Mouse (Mus musculus) embryonic stem cell, embryonic (primary cell): Measurements from ENCODE around the gene Itsn1.

Source experiments
- CTCF ChIA-PET, 4 experiments: fragments of 300-600 bp in 2 of 4; fragments of 350-600 bp in 2 of 4; sonication (Branson Sonifier 250); formaldehyde crosslinking; loops; one replicate each; lab custom pipeline; 2022; ENCODE audit warnings: inconsistent platforms in 2 of 4; lab: Charles Lee
- POLR2A ChIA-PET, 4 experiments: fragments of 300-600 bp in 2 of 4; fragments of 350-600 bp in 2 of 4; sonication (Branson Sonifier 250); formaldehyde crosslinking; loops; one replicate each; lab custom pipeline; 2022; ENCODE audit warnings: antibody characterized with exemption in 4 of 4, inconsistent platforms in 1 of 4; lab: Charles Lee

Gene Itsn1

DNA sequence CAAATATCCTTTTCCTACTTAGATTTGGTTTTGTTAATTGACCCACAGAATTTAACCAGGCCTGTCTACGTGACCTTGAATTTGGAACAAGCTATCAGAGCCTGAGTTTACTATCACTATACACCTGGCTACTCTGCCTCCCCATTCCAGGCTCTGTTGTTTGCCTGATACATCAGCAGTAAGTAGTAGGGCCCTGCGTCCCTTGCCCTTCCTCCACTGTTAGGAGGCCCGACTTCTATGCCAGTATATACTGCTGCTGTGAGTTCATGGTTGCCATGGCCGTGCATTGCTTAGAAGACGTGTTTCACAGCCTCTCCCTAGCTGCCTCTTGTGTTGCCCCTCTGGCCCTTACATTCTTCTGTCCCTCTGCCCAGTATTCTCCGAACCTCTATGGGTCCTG, 42.3 kb downstream of the Itsn1 start:
- POLR2A ChIA-PET = interaction anchor here in 1 of 4 experiments (1.3 kb wide), 1 partner anchor 24 kb away, joined by 3 read pairs; no protein-coding TSS in a partner anchor
- CTCF ChIA-PET = no interaction called here

DNA sequence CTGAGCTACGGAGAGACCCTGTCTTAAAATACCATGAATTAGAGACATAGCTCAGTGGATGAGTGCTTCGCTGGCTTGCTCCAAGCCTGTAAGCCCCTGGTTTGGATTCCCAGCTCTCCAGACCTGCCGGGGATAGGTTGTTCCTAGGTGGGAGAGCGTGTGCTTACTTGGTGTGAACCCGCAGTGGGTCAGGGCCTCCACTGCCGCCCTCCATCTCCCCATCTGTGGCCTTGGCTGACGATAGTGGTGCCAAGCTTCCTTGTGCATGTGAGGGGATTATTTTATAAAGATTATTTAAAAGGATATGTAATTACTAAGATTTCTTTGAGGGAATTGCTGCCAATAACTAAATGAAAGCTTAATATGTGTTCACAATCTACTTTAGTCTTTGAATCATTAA, 43.5 kb downstream of the Itsn1 start:
- ChIA-PET CTCF (no interaction called here), POLR2A (interaction anchor here in 1 of 4 experiments (1.0 kb wide), 1 partner anchor 217 kb away, joined by 3 read pairs; no protein-coding TSS in a partner anchor)

DNA sequence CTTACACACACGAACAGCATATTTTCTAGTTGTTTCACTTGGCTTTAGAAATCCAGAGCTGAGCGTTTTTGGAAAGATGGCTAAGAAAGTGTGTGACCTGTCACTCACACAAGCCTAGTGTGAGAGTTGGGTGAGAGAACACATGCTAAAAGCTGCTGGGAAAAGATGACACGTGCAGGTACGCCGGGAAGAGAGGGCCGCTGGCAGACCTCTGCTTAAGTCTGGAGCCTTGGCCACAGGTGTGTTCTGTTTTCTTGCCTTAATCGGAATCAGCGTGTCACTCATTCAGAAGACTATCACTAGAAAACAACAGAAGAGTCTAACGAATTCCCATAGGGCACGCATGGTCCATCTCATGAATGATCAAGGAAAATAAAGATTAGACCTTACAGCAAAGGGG, 50.5 kb downstream of the Itsn1 start:
- ChIA-PET CTCF (no interaction called here), POLR2A (interaction anchor here in 1 of 4 experiments (1.0 to 1.2 kb wide), 2 partner anchors 14 to 32 kb away, joined by 3 to 5 read pairs; no protein-coding TSS in a partner anchor)

DNA sequence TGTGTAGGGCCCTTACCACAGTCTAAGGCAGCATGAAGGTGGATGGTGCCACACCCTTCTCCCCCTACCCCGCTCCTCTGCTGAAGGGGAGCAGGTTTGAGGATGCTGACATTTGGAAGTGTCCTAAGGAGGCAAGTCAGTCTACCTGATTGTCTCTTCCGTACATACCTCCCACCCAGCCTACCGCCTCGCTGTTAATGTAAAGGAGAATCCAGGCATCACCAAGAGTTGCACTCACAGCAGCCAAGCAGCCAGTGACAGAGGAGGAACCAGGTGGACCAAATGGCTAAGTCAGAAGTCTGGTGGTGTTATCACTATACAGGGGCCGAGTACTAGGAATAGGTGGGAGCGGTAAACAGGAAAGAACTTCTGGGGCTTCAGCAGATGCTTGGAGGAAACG, 51.1 kb downstream of the Itsn1 start:
- POLR2A ChIA-PET = interaction anchor here in 1 of 4 experiments (1.0 to 1.2 kb wide), 2 partner anchors 15 to 33 kb away, joined by 3 to 5 read pairs; no protein-coding TSS in a partner anchor
- CTCF ChIA-PET = no interaction called here

DNA sequence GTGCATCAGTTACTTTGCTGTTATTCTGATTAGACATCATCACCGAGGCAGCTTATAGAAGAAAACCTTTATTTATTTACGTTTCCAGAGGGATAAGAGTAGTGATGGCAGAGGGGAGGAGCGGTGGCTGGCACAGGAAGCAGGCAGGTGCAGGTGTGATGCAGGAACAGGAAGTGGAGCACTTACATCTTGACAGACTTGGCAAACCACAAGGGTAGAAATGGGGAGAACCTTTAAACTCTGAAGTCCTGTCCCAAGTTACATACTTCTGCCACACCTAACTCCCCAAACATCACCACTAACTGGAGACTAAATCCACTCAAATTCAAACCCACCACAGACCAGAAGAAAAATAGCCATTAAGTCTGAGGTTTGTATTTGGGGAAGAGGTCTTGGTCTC, 51.7 kb downstream of the Itsn1 start:
- POLR2A ChIA-PET = interaction anchor here in 2 of 4 experiments (1.2 to 1.3 kb wide), 4 partner anchors 13 to 104 kb away, joined by 3 to 5 read pairs (median 3); no protein-coding TSS in a partner anchor
- CTCF ChIA-PET = no interaction called here

DNA sequence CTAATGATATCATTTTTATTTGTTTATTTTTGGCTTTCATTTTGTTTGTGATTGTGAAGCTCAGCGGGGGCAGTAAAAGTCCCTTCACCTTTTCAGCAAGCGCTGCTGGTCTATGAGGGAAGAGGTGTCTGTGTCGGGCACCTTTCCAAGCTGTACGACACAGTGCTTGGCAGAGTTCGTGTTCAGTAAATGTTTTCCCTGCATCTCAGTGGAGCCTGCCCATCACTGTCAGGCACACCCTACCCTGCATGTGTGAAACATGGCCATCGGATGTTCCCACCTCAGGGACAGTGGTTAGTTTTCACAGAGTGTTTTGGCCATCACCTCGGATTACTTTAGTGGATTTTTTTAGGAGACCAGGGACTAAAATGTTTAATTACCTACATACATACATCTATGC, 54.1 kb downstream of the Itsn1 start:
- ChIA-PET CTCF (no interaction called here), POLR2A (no interaction called here)

DNA sequence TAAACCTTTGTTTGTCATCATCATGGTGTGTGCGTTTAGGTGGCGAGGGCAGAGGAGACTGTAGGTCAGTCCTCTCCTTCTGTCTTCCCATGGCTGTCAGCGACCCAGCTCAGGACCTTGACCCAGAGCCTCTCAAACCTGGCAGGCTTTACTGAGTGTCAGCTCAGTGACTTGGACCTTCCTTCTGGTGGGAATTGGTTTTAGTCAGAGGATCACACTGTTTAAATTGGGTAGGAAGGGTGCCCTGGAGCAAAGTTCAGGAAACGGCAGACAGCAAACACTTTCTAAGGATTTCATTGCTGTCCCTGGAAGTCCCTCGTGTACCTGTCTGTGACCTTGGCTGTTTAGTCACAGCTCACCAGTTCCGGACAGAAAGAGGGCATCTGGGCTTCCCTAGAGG, 55.2 kb downstream of the Itsn1 start:
- ChIA-PET CTCF (no interaction called here), POLR2A (no interaction called here)

DNA sequence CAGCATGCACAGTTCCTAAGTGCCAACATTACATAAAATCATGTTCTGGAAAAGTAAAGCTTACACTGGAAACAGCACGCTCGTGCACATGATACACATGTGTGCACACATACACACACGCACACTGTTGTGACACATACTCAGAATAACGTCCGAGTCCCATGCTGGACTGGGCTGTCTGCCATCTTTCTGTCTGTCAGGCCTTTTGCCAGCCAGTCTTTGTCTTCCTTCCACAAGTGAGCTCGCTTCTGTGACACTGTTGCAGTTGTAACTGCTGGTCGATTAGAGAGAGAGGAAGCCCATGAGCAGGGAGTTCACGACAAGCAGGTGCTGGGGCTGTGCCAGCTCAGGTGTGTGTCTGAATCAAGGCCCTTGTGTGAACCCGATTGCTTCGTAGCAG, 57.3 kb downstream of the Itsn1 start:
- ChIA-PET CTCF (no interaction called here), POLR2A (no interaction called here)

DNA sequence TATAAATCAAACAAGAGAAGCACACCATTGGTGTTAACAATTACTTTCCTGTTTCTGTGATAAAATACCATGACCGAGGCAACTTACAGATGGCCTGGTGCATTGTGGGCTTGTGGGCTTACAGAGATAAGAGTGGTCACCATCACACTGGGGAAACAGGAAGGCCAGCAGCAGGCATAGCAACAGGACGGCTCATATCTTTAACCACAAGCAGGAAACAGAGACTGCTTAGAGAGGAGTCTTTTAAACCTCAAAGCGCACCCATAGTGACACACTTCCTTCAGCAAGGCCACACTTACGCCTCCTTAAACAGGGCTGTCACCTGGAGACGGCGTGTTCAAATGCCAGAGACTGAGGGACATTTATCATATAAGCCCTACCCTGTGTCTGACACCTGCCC, 60.6 kb downstream of the Itsn1 start:
- CTCF ChIA-PET = no interaction called here
- POLR2A ChIA-PET = interaction anchor here in 1 of 4 experiments (1.5 kb wide), 1 partner anchor 16 kb away, joined by 4 read pairs; no protein-coding TSS in a partner anchor

DNA sequence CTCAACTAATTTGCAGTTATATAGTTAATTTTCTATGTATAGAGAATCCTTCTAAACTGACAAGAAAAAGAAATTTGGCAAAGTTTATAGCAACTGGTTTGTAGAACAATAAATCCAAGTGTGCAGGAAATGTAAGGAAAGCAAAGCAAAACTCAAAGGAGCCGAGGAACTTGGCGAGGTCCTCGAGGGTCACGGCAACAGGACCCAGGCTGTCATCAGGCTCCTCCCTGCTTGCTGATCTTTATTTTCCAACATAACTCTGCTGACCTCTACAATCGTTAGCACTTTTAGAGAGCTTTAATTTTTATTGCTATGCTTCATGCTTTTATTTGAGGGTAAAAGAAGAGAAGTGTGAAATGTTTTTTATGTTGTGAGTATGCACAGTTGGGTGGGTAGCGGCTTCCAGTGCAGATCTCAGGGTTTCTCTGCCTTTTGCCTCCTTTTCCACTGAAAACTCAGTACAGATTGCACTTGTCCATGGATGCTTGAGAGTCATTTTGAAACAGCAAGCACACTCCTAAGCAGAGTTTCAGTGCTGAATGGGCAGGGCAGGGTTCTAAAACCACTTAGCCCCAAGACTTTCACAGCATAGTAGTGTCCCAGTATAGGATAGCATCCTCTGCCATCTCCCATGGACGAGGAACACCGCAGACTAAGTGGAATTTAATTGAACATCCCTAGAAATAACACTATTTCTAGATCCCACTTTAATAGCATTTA, 63.6 kb downstream of the Itsn1 start:
- ChIA-PET POLR2A (no interaction called here), CTCF (no interaction called here)

DNA sequence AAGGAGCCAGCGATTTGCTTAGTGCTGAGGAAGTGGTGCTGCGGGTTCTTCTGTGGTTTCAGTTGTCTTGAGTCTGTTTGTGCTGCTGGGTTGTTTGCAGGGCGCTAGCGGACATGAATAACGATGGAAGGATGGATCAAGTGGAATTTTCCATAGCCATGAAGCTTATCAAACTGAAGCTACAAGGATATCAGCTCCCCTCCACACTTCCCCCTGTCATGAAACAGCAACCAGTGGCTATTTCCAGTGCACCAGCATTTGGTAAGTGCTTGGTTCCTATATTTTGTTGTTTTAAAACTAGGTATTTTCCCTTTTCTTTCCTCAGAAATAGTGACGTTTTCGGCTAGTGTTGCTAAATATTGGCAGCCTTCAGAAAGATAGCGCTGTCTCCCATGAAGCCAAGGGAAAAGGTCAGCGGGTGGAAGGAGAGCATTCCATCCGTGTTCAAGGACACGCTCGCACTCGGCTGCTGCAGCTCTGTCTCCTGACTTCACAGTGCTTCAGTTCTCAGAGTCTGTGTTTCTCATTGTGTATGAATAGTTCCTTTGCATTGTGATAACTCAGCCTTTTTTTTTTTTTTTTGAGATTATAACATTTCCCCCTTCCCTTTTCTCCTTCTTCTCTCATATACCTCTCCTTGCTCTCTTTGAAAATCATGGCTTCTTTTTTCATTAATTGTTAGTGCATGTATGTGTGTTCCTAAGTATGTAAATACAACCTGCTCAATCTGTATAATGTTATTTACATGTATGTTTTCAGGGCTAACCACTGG, 64.6 kb downstream of the Itsn1 start:
- ChIA-PET POLR2A (interaction anchor here in 1 of 4 experiments (1.6 kb wide), 1 partner anchor 92 kb away, joined by 4 read pairs; no protein-coding TSS in a partner anchor), CTCF (no interaction called here)

DNA sequence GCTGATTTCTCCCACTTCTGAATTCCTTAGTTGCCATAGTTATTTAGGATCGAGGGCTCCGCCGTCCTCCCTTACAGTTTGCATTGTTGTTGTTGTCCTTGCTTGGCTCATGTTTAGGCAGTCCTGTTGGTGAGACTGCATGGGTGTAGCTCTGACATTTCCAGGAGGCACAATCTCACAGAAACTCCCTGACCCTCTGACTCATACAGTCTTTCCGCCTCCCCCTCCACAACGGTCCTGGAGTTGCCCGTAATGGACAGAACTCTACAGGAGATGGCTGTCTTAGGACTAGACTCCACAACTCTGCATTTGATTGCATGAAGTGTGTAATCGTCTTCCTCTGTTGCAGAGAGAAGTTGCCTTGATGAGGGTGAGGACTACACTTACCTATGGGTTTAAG, 65.2 kb downstream of the Itsn1 start:
- CTCF ChIA-PET = no interaction called here
- POLR2A ChIA-PET = interaction anchor here in 1 of 4 experiments (1.6 kb wide), 1 partner anchor 91 kb away, joined by 4 read pairs; no protein-coding TSS in a partner anchor

DNA sequence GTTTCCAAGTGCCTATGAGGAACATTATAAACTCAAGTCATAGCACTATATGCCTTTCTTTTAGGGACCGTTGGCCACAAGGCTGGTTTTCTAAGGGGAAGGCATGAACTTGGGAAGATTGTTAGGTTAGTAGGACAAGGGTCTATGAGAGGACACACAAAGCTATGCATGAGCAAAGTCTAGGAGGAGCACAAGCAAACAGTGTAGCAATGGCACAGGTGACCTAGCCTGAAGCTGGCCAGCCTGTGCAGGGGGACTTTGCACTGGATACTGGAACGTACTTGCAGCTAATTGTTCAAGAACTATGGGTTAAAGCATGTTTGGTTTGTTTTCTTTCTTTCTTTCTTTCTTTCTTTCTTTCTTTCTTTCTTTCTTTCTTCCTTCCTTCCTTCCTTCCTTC, 66.0 kb downstream of the Itsn1 start:
- ChIA-PET POLR2A (interaction anchor here in 2 of 4 experiments (0.5 to 1.0 kb wide), 3 partner anchors 24 to 538 kb away, joined by 3 read pairs; no protein-coding TSS in a partner anchor), CTCF (no interaction called here)

DNA sequence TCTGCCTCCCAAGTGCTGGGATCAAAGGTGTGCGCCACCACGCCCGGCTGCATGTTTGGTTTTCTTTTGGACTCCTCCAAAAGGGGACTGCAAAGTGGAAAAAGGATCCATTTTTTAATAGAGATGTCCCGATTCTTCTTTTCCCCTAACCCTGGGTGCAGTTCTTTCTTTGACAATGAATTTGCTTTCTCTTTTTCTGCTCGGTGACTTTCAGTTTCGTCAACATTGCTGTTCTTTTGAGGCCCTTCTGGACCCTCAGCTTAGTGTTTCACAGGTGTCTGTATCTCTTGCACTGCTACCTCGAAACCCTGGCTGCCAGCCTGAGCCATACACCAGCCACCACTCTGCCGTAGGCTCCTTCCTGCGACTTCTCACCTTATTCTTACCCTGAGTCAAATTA, 66.5 kb downstream of the Itsn1 start:
- CTCF ChIA-PET = no interaction called here

DNA sequence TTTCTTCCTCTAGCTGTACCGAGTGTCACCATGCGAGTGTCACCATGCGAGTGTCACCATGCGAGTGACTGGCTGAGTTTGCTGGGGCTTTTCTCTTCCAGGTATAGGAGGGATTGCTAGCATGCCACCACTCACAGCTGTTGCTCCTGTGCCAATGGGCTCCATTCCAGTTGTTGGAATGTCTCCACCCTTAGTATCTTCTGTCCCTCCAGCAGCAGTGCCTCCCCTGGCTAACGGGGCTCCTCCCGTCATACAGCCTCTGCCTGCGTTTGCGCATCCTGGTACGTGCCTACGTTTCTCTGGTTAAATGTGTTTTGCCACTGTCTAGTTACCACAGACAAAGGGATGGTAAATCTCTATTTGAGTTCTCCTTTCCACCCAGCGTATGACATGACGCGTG, 72.3 kb downstream of the Itsn1 start:
- POLR2A ChIA-PET = no interaction called here
- CTCF ChIA-PET = no interaction called here

More for the DNA sequence above, 66.5 kb downstream of the Itsn1 start:
- POLR2A ChIA-PET = interaction anchor here in 3 of 4 experiments (0.5 to 1.0 kb wide), 4 partner anchors 24 to 538 kb away, joined by 3 read pairs; no protein-coding TSS in a partner anchor

DNA sequence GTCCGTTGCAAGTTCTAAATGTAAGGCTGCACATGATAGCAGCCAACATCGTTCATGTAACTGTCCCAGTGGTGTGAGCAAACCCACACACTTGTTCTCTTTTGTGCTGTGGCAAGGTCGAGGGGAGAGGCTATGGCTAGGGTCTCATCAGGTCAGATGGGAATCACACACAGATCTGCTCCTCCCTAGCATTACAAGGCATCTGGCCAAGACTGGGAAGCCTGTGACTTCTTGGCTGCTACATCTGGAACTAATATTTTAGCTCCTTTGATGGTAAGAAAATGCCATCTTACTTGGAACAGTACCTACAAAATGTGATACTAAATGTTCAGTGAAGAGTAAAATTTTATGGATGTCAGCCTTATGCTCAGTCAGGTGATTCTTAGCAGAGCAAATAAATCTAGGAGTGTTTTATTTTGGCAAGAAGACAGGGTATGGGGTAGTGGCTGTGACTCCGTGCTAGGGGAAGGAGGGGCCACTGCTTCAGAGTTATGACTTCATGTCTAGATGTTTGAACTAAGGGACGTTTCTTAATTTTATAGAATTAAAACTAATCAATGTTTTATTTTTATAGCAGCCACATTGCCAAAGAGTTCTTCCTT, 73.5 kb downstream of the Itsn1 start:
- ChIA-PET POLR2A (no interaction called here), CTCF (no interaction called here)

DNA sequence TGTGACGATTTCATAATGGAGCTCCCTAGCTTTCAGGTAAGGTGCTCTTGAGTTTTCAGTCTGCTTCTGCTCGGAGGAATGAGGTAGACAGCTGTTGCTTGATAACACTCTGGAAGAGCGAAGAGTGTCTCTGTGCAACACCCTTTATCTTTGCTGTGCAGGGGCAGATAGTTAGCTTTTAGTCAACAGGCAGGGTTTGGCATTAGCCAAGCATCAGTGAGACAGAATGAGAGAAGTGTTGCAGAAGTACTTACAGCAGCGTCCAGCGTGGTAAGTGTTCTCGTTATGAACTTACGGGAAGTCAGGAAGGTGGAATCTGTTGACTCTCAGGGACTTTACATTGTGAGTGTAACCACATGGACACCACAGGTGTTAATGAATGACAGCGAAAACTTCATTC, 75.3 kb downstream of the Itsn1 start:
- ChIA-PET POLR2A (interaction anchor here in 1 of 4 experiments (0.6 to 1.8 kb wide), 3 partner anchors 21 to 82 kb away, joined by 3 to 6 read pairs (median 5); no protein-coding TSS in a partner anchor), CTCF (no interaction called here)

DNA sequence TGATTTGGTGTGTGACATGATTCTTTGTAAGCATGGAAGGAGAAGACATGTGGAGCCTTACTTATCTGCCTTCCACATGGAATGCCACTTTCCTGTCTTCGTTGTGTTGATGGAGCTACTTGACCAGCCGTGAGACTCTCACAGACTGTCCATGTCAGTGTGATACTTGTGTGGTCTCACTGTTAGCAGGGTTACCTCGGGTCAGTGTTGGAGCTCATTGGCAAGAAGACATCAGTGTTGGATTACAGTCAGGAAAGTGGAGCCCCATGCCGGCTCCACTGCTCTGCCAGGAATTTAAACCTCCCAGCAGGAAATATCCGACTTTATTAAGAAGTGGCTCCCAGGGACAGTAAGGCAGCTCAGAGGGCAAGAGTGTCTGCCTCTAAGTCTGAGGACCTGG, 75.8 kb downstream of the Itsn1 start:
- ChIA-PET CTCF (no interaction called here), POLR2A (interaction anchor here in 1 of 4 experiments (0.6 to 1.8 kb wide), 2 partner anchors 31 to 82 kb away, joined by 5 to 6 read pairs; no protein-coding TSS in a partner anchor)

DNA sequence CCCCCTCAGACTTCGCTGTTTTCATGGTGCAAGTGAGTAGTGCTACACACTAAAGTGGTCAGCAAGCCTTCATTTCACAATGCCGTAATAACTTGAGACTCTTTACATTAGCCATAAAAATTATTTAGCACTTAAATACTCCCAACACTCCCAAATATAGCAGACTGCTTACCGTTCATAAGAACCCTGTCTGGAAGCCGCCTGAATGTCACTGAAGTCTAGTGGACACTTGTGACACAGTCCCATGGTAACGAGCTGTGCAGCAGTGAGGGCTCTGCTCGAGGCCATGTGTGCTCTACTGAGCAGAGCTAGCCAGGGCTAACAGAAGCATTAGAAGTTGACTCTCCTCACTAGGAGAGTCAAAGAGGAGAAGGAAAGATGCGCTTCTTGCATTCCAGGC, 81.2 kb downstream of the Itsn1 start:
- CTCF ChIA-PET = no interaction called here
- POLR2A ChIA-PET = interaction anchor here in 1 of 4 experiments (0.8 kb wide), 1 partner anchor 82 kb away, joined by 3 read pairs; the partner anchor contains the start of genes Cryzl1 and Itsn1
